Mouse (Mus musculus) adrenal gland (tissue): ENCODE measurements around the gene Ttc1.

Source experiments
- intact Hi-C: fragments of 180-260 bp; cut with DNase I; formaldehyde crosslinking; loops from one replicate; pipeline ENCODE4 v1.15.1; 2025

Gene Ttc1

DNA sequence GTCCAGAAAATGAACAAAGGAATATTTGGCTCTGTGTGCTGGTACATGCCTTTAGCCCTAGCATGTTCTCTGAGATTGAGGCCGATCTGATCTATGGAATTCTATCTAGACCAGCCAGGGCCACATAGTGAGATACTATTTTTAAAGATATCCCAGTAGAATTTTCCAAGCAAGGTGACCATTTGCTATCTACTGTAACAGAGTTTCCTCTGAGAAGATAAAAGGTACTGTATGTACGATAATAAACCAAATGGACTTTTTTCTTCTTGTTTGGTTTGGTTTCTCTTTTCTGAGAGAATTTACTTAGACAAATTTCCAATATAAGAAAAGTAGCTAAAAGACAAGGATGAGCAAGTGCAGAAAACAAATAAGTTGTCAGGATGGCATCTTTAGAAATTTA lies 39.4 kb downstream of the Ttc1 start:
- intact Hi-C loops, result no loop called here

DNA sequence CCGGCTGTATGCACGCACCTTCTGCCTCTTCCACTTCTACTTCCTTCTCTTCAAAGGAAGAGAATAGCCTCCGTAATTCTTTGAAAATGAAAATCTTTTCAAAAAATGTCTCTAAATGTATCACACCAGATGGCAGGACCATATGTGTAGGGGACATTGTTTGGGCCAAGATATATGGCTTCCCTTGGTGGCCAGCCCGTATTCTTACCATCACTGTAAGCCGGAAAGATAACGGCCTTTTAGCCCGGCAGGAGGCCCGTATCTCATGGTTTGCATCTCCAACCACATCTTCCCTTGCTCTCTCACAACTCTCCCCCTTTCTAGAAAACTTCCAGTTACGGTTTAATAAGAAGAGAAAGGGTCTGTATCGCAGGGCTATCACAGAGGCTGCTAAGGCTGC lies 42.1 kb downstream of the Ttc1 start:
- intact Hi-C loops, result no loop called here

DNA sequence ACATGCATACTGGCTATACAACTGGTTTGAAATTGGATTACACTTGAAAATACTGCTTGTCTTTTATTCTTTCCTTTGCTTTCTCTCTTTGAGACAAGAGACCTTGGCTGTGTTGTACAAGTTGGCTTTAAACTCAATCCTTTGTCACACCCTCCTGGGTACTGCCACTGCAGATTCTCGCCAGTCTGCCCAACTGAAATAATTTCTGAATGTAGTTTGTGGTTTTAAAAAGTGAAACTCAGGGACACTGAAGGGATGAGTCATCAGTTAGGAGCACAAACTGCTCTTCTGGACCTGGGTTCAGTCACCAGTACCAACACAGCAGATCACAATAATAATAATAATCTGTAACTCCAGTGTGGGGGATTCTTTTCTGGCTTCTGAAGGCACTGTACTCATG lies 44.3 kb downstream of the Ttc1 start:
- intact Hi-C loops, result loop anchor here (5.0 kb wide), 1 partner anchor 39 kb away; no protein-coding TSS in a partner anchor

DNA sequence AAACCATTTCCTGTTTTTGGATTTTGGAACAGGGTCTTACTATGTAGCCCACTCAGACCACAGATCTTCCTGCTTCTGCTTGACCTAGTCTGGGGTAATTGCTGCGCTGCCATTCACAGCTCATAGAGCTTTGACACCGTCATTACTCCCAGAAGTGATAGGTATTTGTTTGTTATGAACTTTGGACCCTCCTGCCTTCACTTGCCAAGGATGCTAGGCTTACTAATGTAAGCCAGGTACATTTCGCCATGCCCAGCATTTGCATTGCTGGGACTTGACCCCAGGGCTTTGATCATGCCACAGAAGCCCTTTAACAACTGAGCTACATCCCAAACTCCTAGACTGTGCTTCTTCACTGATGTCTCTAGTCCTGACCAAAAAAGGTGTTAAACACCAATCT lies 47.5 kb downstream of the Ttc1 start:
- intact Hi-C loops, result loop anchor here (5.0 kb wide), 1 partner anchor 42 kb away; no protein-coding TSS in a partner anchor

DNA sequence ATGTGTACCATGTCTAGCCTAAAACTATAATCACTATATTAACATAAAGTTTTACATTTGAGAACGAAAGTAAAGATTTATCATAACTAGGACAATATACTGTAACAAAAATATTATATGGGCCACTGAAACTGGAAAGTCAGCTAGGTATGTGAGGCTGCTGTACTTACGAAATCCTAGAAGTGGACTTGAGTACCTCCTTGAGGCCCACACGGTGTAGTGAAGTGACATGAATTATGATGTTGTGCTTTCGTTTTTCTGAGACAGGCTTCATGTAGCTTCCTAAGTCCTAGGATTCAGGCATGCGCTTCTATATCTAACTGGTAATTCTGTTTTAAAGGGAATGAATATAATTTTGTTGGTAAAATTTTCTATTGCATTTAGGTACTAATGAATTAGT lies 49.2 kb downstream of the Ttc1 start:
- intact Hi-C loops, result no loop called here

DNA sequence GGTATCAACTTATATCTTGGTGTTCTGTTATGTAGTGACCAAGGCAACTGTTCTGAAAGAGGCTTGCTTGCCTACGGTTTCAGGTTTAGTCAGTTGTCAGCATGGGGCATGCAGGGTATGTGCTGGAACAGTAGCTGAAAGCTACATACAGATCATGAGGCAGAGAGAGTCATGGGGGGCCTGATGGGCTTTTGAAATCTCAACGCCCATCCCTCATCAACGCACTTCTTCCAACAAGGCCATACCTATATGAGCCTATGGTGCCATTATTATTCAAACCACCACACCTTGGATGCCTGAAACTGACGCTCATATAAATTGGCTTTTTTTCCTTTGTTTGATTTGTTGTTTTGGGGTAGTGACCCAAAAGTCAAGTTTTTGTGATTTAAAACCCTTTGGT lies 51.2 kb downstream of the Ttc1 start:
- intact Hi-C loops, result no loop called here

DNA sequence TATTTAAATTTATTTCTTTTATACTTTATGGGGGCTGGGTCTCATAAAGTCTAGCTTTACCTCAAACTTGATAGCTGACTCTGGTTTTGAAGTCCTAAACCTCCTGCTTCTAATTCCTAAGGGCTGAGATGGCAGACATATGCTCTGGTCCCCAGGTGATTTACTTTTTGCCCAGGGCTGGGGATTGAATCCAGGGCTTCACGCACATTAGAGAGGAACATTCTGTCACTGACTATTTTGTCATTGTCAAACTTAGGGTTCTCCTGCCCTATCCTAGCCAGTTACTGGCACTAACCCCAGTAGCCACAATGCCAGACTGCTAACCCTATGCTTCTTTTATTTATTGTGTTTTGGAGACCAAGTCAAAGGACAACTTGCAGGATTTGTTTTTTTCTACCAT lies 59.0 kb downstream of the Ttc1 start:
- intact Hi-C loops, result no loop called here

DNA sequence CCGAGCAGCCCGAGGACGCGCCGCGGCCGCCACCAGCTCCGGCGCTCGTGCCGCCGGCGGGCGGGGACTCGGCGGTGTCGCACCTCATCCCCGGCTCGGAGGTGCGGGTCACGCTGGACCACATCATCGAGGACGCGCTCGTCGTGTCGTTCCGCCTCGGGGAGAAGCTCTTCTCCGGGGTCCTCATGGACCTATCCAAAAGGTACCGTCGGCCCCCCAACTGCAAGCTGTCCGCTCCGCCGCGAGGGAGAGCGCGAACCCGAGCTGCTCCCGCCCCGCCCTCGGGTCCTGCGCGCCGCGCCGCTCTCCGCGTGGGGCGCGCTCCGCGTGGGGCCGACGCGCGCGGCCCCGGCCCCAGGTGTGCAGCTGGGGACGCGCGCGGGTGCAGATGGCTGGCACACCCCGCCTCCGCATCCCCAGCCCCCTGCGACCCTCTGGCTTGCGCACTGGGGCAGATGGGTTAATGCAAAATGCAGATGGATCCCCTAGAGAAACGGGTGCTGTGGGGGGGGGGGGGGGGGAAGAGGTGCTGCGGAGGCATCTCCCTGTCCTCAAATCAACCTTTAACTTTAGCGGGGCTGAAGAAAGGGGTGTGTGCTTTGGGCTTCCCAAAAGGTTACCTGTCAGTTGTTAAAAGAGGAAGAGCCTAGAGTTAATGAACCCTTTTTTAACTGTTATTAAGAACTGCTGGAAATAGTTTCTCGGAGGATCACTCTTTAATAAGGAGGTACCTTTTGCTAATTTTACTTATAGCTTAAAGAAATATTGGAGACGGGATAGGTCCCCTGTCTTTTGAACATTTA lies 65.2 kb downstream of the Ttc1 start:
- intact Hi-C loops, result no loop called here

DNA sequence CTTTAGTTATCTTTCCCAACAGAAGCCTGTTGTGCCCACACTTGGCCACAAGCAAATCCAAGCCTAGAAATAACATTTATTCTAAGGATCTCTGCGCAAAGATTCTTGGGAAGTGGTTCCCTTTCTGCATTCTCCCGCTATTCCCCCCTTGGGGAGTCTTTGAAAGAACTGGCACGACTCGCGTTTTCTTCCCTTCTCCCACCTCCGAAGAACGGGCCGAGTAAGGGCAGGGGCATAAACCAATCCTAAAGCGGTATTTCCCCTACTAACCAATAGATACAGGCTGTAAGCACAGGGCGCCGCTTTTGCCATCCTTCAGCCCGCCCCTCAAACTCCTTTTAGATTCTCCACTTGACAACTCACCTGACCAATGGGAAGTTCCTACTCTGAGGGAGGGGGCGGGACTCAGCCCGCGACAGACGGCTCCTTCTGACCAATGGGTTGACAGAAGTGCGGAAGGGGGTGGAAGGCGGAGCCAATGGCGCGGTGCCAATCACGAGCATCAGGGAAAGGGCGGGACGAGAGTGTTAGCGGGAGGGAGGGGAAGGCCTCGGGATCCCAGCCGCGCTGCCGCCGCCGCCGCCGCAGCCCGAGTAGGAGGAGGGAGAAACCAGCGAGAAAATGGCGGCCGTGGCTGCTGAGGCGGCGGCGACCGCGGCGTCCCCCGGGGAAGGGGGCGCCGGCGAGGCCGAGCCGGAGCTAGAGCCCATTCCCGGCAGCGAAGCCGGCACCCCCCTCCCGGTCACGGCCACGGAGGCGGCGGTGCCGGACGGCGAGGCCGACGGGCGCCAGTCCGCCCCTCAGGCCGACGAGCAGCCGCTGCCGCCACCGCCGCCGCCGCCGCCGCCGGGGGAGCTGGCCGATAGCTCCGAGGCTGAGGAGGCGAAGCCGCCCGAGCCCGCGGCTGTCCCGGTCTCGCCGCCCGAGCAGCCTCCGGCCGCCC lies 66.1 kb downstream of the Ttc1 start, which contains the start of gene Pwwp2a:
Gene Pwwp2a (plus strand): TSS at position 527 of the 943 bp plus-strand sequence.
- intact Hi-C loops, result no loop called here
